Mouse (Mus musculus): ENCODE measurements at regions not wholly inside any gene's neighbourhood (a gene's known extent, or its start where the extent isn't known, plus 50 kb on each side); places are given as distances from the start of the nearest gene placed in this dataset.
"Not testable (repeated sequence)": the region's sequence is repeated elsewhere in the genome, so short reads cannot be mapped to it uniquely, and the experiment has no call there.

GRCm38 (mm10) chr17:49337881-49338280, 90.3 kb upstream of the Mocs1 start:
- no peaks in the 10 kb centered on the region for H3K4me1 ChIP-seq (ENCODE audit: control insufficient read depth)
- no peak overlapping the region for H3K4me3 ChIP-seq (replicated peaks)
- peaks cover 7% of the 10 kb centered on the region; the same call in 1 of the 2 replicates for H3K9me3 ChIP-seq (ENCODE audit: control insufficient read depth, low read length)
- TF ChIP-seq GATA1 (IDR thresholded peaks at IDR 0.05; ENCODE audit: low read length) (no peak), TAL1 (IDR thresholded peaks at IDR 0.05; ENCODE audit: low read length) (no peak)
- no peaks in the 10 kb centered on the region for H3K27me3 ChIP-seq (ENCODE audit: control insufficient read depth)
- no peaks in the 10 kb centered on the region for H3K36me3 ChIP-seq (ENCODE audit: control insufficient read depth)

GRCm38 (mm10) chr17:49342636-49343035, 85.5 kb upstream of the Mocs1 start:
- Histone ChIP-seq H3K9me3 (ENCODE audit: control insufficient read depth, low read length) (peaks cover 3% of the 10 kb centered on the region), H3K27me3 (ENCODE audit: control insufficient read depth) (no peaks in the 10 kb centered on the region), H3K4me3 (replicated peaks) (no peak overlapping the region), H3K36me3 (ENCODE audit: control insufficient read depth) (no peaks in the 10 kb centered on the region), H3K4me1 (ENCODE audit: control insufficient read depth) (no peaks in the 10 kb centered on the region)
- TF ChIP-seq GATA1 (IDR thresholded peaks at IDR 0.05; ENCODE audit: low read length) (no peak), TAL1 (IDR thresholded peaks at IDR 0.05; ENCODE audit: low read length) (no peak)

- Histone ChIP-seq H3K9me3 (ENCODE audit: control insufficient read depth, low read length) (peaks cover 4% of the 10 kb centered on the region), H3K27me3 (ENCODE audit: control insufficient read depth) (no peaks in the 10 kb centered on the region), H3K4me1 (ENCODE audit: control insufficient read depth) (no peaks in the 10 kb centered on the region), H3K4me3 (replicated peaks) (no peak overlapping the region), H3K36me3 (ENCODE audit: control insufficient read depth) (no peaks in the 10 kb centered on the region)
- TF ChIP-seq GATA1 (IDR thresholded peaks at IDR 0.05; ENCODE audit: low read length) (no peak), TAL1 (IDR thresholded peaks at IDR 0.05; ENCODE audit: low read length) (no peak)
Observed at GRCm38 (mm10) chr17:49346701-49347100, 81.5 kb upstream of the Mocs1 start.

- Histone ChIP-seq H3K36me3 (ENCODE audit: control insufficient read depth) (no peaks in the 10 kb centered on the region), H3K27me3 (ENCODE audit: control insufficient read depth) (no peaks in the 10 kb centered on the region), H3K4me3 (replicated peaks) (no peak overlapping the region), H3K4me1 (ENCODE audit: control insufficient read depth) (no peaks in the 10 kb centered on the region), H3K9me3 (ENCODE audit: control insufficient read depth, low read length) (peaks cover 4% of the 10 kb centered on the region)
- TF ChIP-seq TAL1 (IDR thresholded peaks at IDR 0.05; ENCODE audit: low read length) (no peak), GATA1 (IDR thresholded peaks at IDR 0.05; ENCODE audit: low read length) (no peak)
Observed at GRCm38 (mm10) chr17:49349328-49349727, 78.8 kb upstream of the Mocs1 start.

- Histone ChIP-seq H3K4me1 (ENCODE audit: control insufficient read depth) (no peaks in the 10 kb centered on the region), H3K4me3 (replicated peaks) (no peak overlapping the region), H3K27me3 (ENCODE audit: control insufficient read depth) (no peaks in the 10 kb centered on the region), H3K9me3 (ENCODE audit: control insufficient read depth, low read length) (peaks cover 10% of the 10 kb centered on the region; the same call in 1 of the 2 replicates), H3K36me3 (ENCODE audit: control insufficient read depth) (no peaks in the 10 kb centered on the region)
- TF ChIP-seq TAL1 (IDR thresholded peaks at IDR 0.05; ENCODE audit: low read length) = no peak
- TF ChIP-seq GATA1 (IDR thresholded peaks at IDR 0.05; ENCODE audit: low read length) = no peak
Observed at GRCm38 (mm10) chr17:49359212-49359611, 69.0 kb upstream of the Mocs1 start.

GRCm38 (mm10) chr17:49360251-49360650, 67.9 kb upstream of the Mocs1 start:
- H3K9me3 ChIP-seq (ENCODE audit: control insufficient read depth, low read length); H3K4me1 ChIP-seq (ENCODE audit: control insufficient read depth); H3K4me3 ChIP-seq (replicated peaks); H3K27me3 ChIP-seq (ENCODE audit: control insufficient read depth); H3K36me3 ChIP-seq (ENCODE audit: control insufficient read depth): not testable (repeated sequence)

GRCm38 (mm10) chr17:49367791-49368190, 60.4 kb upstream of the Mocs1 start:
- no peaks in the 10 kb centered on the region for H3K36me3 ChIP-seq (ENCODE audit: control insufficient read depth)
- no peak overlapping the region for H3K4me3 ChIP-seq (replicated peaks)
- H3K27me3 ChIP-seq (ENCODE audit: control insufficient read depth) = no peaks in the 10 kb centered on the region
- TF ChIP-seq TAL1 (IDR thresholded peaks at IDR 0.05; ENCODE audit: low read length) = no peak
- no peak for TF ChIP-seq GATA1 (IDR thresholded peaks at IDR 0.05; ENCODE audit: low read length)
- no peaks in the 10 kb centered on the region for H3K9me3 ChIP-seq (ENCODE audit: control insufficient read depth, low read length)
- H3K4me1 ChIP-seq (ENCODE audit: control insufficient read depth) = no peaks in the 10 kb centered on the region

- H3K4me1 ChIP-seq (ENCODE audit: control insufficient read depth) = no peaks in the 10 kb centered on the region
- H3K9me3 ChIP-seq (ENCODE audit: control insufficient read depth, low read length) = no peaks in the 10 kb centered on the region
- TF ChIP-seq TAL1 (IDR thresholded peaks at IDR 0.05; ENCODE audit: low read length) = no peak
- TF ChIP-seq GATA1 (IDR thresholded peaks at IDR 0.05; ENCODE audit: low read length) = no peak
- H3K36me3 ChIP-seq (ENCODE audit: control insufficient read depth) = no peaks in the 10 kb centered on the region
- no peak overlapping the region for H3K4me3 ChIP-seq (replicated peaks)
- no peaks in the 10 kb centered on the region for H3K27me3 ChIP-seq (ENCODE audit: control insufficient read depth)
Observed at GRCm38 (mm10) chr17:49368476-49369269, 59.5 kb upstream of the Mocs1 start.

GRCm38 (mm10) chr17:49377626-49378025, 50.5 kb upstream of the Mocs1 start:
- H3K4me1 ChIP-seq (ENCODE audit: control insufficient read depth) = no peaks in the 10 kb centered on the region
- no peak for TF ChIP-seq GATA1 (IDR thresholded peaks at IDR 0.05; ENCODE audit: low read length)
- TF ChIP-seq TAL1 (IDR thresholded peaks at IDR 0.05; ENCODE audit: low read length) = no peak
- no peaks in the 10 kb centered on the region for H3K36me3 ChIP-seq (ENCODE audit: control insufficient read depth)
- no peaks in the 10 kb centered on the region for H3K27me3 ChIP-seq (ENCODE audit: control insufficient read depth)
- no peak overlapping the region for H3K4me3 ChIP-seq (replicated peaks)
- H3K9me3 ChIP-seq (ENCODE audit: control insufficient read depth, low read length) = no peaks in the 10 kb centered on the region; the same call in 1 of the 2 replicates
